Mouse (Mus musculus): ENCODE results near the gene Ngly1.

- TF ChIP-seq CTCF (IDR thresholded peaks at IDR 0.05; ENCODE audit: borderline replicate concordance, extremely low read depth, insufficient read depth, insufficient read length) (no peak), POLR2A (IDR thresholded peaks at IDR 0.05; ENCODE audit: borderline replicate concordance, extremely low read depth, insufficient read depth, insufficient read length, poor library complexity, severe bottlenecking) (no peak)
These were observed 24.6 kb downstream of the Ngly1 start for GRCm38 (mm10) chr14:16273677-16274076.
